Mouse (Mus musculus): Measurements from ENCODE around the gene Zfyve1. TPM values are rescaled to one million over a fixed set of nuclear protein-coding genes. Genes with fewer than 3 reads are reported as not detected.
"Not testable (repeated sequence)": the region's sequence is repeated elsewhere in the genome, so short reads cannot be mapped to it uniquely, and the experiment has no call there.

Gene Zfyve1
- polyA plus RNA-seq, 1 experiment from 2014 or later: 7.8 TPM

DNA sequence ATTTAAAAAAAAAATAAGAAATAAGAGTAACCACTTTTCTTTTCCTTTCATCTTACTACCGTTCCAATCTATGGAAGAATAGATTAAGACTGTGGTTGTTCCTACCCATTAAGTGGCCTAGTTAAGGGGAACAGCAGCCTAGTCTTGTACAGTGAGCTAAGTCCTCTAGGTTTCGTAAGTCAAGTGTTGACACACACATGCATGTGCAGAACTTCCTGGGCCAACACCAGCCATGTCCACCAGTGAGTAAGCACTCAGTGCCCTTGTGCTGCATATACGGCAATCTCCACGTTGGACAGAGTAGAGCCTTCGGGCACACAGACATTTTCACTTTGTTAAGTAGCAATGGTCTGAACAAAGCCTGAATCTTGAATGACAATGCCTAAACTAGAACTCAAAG, 20.2 kb upstream of the Zfyve1 start:
- WGBS (ENCODE audit: insufficient replicate concordance): 73% methylated on average over 5 of the region's 5 CpGs
- no peaks in the 10 kb centered on the region for H3K4me1 ChIP-seq (replicated peaks)
- H3K4me2 ChIP-seq: no peak overlapping the region
- H3K27ac ChIP-seq (replicated peaks): no peak overlapping the region
- H3K4me3 ChIP-seq (replicated peaks): no peak overlapping the region
- no peaks in the 10 kb centered on the region for H3K27me3 ChIP-seq
- H3K9me3 ChIP-seq (replicated peaks): no peaks in the 10 kb centered on the region
- H3K9ac ChIP-seq: no peak overlapping the region
- ATAC-seq (ENCODE audit: insufficient read depth): no peak
- H3K36me3 ChIP-seq (replicated peaks): no peaks in the 10 kb centered on the region

DNA sequence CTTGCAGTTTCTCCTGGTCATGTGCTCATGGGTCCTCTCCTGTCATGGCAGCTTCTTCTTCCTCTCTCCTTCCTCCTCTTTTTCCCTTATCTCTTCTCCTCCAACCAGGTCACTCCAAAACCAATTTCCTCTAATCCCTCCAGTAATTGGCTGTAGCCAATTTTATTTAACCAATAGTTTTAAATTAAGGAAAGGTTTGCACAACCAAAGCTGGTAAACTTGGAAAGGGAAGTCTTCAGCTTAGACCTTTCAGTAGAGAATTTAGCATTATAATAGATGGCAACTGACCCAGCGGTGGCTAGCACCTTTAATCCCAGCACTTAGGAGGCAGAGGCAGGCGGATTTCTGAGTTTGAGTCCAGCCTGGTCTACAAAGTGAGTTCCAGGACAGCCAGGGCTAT, 9.4 kb upstream of the Zfyve1 start:
- not testable (repeated sequence) for H3K36me3 ChIP-seq (replicated peaks)
- WGBS (ENCODE audit: insufficient replicate concordance): 68% methylated on average over 2 of the region's 2 CpGs

DNA sequence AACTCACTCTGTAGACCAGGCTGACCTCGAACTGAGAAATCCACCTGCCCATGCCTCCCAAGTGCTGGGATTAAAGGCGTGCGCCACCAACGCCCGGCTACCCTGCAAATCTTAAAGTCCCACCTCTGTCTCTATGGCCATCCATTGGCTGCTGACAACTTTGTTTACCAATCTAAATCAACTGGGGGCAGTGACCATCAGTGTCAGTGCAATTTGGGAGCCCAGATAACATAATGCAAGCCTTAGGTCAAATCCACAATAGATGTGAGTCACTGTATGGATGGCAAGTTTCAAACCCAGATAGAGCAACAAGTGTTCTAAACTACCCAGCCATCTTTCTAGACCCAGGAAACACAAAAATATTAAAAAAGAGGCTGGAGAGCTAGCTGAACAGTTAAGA, 5.3 kb upstream of the Zfyve1 start:
- no peak for ATAC-seq (ENCODE audit: insufficient read depth)
- Histone ChIP-seq H3K36me3 (replicated peaks) (no peaks in the 10 kb centered on the region), H3K4me2 (no peak overlapping the region), H3K4me3 (replicated peaks) (no peak overlapping the region), H3K9me3 (replicated peaks) (no peaks in the 10 kb centered on the region), H3K27me3 (no peaks in the 10 kb centered on the region), H3K9ac (no peak overlapping the region), H3K27ac (replicated peaks) (no peak overlapping the region), H3K4me1 (replicated peaks) (peaks cover 15% of the 10 kb centered on the region)
- 48% methylated on average over 5 of the region's 5 CpGs for WGBS (ENCODE audit: insufficient replicate concordance)

More for the DNA sequence above, 9.4 kb upstream of the Zfyve1 start:
- not testable (repeated sequence) for H3K27ac ChIP-seq (replicated peaks); ATAC-seq (ENCODE audit: insufficient read depth); H3K4me3 ChIP-seq (replicated peaks); H3K9me3 ChIP-seq (replicated peaks); H3K9ac ChIP-seq; H3K4me2 ChIP-seq; H3K27me3 ChIP-seq
- peaks cover 15% of the 10 kb centered on the region for H3K4me1 ChIP-seq (replicated peaks)

DNA sequence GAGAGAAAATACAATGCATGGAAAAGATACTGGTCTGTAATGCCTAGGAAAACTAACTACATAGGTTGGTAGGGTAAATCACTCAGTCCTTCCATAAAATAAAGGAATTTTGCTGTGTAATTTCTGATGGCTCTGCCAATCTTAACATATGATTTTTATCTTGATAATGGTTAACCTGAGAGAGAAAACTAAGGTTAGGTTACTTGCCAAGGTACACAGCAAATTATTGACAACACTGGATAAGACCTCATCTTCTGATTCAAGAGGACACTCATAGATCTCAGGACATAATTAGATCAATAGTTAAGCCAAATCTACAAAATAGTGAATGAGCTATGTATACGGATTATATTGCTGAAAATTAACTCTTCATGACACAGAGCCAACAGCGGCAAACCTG, 859 bp upstream of the Zfyve1 start:
- H3K4me2 ChIP-seq: no peak overlapping the region
- peaks cover 19% of the 10 kb centered on the region for H3K36me3 ChIP-seq (replicated peaks)
- no peak overlapping the region for H3K9ac ChIP-seq
- 72% methylated on average over 2 of the region's 2 CpGs for WGBS (ENCODE audit: insufficient replicate concordance)
- no peak overlapping the region for H3K27ac ChIP-seq (replicated peaks)
- H3K27me3 ChIP-seq: no peaks in the 10 kb centered on the region
- H3K4me3 ChIP-seq (replicated peaks): no peak overlapping the region
- no peaks in the 10 kb centered on the region for H3K9me3 ChIP-seq (replicated peaks)
- ATAC-seq (ENCODE audit: insufficient read depth): no peak
- H3K4me1 ChIP-seq (replicated peaks): peaks cover 38% of the 10 kb centered on the region

DNA sequence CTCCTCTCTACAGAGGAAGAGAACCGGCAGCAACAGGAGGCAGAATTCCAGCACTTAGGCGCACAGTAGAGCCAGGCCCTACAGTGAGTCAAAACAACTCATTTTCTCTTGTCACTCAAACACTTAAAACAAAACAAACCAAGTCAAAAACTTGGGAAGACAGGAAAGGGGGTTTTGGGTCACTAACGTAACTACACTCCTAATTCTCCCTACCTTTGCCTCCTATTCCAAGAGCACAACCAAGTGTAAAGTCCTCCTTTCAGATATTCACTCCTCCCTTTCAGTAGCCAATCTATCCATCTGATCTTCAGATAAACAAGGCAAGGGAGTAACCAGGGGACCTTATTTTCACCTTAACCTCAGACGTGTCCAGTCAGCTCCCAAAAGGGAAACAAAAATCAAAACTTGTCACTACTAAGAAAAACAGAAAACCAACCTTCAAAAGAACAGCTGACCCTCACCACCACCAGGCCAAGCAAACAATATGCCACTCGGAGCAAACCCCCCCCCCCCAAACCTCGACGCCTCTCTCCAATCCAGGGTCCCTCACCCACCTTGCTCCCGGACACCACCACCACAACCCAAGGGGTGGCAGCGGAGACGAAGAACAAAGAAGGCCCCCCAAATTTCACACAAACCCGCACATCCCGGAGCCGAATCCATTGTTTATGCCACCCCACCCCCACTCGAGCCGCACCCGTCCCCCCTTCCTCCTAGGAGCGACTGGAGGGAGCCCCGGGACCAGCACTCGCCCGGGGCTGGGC, 649 bp downstream of the Zfyve1 start:
- Histone ChIP-seq H3K36me3 (replicated peaks) (peaks cover 28% of the 10 kb centered on the region), H3K27me3 (no peaks in the 10 kb centered on the region), H3K4me1 (replicated peaks) (peaks cover 41% of the 10 kb centered on the region), H3K27ac (replicated peaks) (peak overlapping the region; percentile 93), H3K9me3 (replicated peaks) (no peaks in the 10 kb centered on the region), H3K4me2 (peak overlapping the region; percentile 86), H3K4me3 (replicated peaks) (peak overlapping the region; percentile 99), H3K9ac (peak overlapping the region; percentile 94)
- ATAC-seq (ENCODE audit: insufficient read depth): no peak
- 11% methylated on average over 20 of the region's 20 CpGs for WGBS (ENCODE audit: insufficient replicate concordance)

DNA sequence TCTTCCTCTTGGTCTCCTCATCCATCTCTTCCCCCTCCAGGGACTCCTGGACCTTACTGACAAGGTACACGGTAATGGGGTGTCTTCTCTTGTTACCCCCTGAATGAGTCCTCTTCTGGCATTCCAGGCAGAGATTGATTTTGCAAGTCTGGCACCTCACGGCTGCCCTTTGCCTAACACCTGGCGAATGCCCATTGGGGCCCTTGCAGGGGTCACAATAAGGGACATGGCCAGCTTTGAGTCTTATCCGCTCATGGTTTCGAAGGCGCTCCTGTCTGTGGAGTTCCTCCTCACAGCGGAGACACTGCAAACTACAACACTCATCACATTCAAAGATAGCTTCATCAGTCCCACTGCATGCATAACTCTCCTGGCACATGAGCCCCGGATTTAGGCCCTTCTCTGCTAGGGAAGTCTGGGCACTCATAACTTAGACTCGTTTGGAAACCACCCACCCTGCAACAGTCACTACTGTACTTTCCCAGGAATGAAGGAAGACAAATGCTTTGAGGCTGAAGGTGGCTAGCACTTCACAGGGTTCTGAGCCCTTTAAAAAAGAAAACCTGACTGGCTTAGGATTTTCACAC, 2.5 kb downstream of the Zfyve1 start:
- H3K4me2 ChIP-seq: no peak overlapping the region
- H3K27me3 ChIP-seq: no peaks in the 10 kb centered on the region
- H3K36me3 ChIP-seq (replicated peaks): peaks cover 43% of the 10 kb centered on the region
- H3K4me3 ChIP-seq (replicated peaks): no peak overlapping the region
- H3K9me3 ChIP-seq (replicated peaks): no peaks in the 10 kb centered on the region
- 0 out of 2 replicates have a peak overlapping the region, but pooled peaks have one; percentile 2 for H3K27ac ChIP-seq (replicated peaks)
- no peak for ATAC-seq (ENCODE audit: insufficient read depth)
- H3K4me1 ChIP-seq (replicated peaks): peaks cover 45% of the 10 kb centered on the region
- H3K9ac ChIP-seq: no peak overlapping the region
- WGBS (ENCODE audit: insufficient replicate concordance): 83% methylated on average over 9 of the region's 9 CpGs

DNA sequence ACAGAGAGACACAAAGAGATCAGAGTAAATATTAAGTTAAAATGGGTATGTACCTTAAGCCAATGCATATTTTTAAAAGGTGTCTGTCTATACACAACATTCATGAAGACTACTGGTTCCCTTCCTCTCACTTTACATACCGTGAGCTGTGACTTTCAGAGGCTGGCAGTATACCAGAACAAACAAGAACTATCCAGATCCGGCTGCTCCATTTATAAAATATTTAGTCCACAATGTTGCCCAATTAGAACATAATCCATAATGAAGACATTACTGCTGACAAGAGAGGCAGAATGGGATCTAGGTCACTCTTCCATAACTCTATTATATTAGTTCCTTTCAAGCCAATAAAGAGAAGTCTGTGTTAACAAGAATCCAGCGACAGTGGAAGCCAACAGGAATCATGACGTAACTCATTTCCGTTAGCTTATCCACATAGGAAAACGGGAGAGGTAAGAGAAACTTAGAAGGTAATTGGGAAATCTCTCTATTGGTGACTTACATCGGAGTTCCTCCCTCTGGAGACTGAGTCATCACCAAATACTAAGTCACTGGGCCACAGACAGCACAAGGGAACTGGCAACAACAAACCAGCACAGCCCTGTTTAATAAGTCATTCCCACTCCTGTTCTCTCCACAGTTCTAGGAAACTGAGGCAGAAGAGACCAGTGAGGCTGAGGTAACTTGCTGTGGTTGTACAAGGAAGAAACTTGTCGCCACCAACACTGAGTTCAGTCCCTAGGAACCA, 5.1 kb downstream of the Zfyve1 start:
- H3K4me1 ChIP-seq (replicated peaks): peaks cover 45% of the 10 kb centered on the region
- WGBS (ENCODE audit: insufficient replicate concordance): 78% methylated on average over 8 of the region's 8 CpGs
- peaks cover 65% of the 10 kb centered on the region for H3K36me3 ChIP-seq (replicated peaks)
- no peak overlapping the region for H3K4me3 ChIP-seq (replicated peaks)
- H3K9me3 ChIP-seq (replicated peaks): no peaks in the 10 kb centered on the region
- no peak overlapping the region for H3K9ac ChIP-seq
- no peaks in the 10 kb centered on the region for H3K27me3 ChIP-seq
- H3K27ac ChIP-seq (replicated peaks): peak overlapping the region; percentile 15; the same call in 1 of the 2 replicates
- H3K4me2 ChIP-seq: no peak overlapping the region
- ATAC-seq (ENCODE audit: insufficient read depth): no peak

DNA sequence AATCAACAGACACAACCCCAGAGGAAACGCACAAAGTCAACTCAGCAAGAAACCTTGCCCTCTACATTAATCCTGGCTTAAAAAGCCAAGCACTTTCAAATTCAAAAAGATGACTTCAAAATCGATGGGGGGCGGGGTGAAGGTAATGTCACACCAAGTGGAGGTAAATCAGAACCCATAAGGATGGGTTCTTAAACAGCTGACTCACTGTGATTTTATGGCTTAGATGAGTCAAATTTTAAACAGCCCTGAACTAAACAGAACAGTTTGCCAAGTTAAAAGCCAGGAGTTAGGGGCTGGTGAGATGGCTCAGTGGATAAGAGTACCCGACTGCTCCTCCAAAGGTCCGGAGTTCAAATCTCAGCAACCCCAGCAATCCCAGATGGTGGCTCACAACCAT, 10.4 kb downstream of the Zfyve1 start:
- ATAC-seq (ENCODE audit: insufficient read depth): no peak
- no peaks in the 10 kb centered on the region for H3K27me3 ChIP-seq
- H3K9me3 ChIP-seq (replicated peaks): no peaks in the 10 kb centered on the region
- peaks cover 12% of the 10 kb centered on the region; the same call in 1 of the 2 replicates for H3K4me1 ChIP-seq (replicated peaks)
- H3K4me2 ChIP-seq: no peak overlapping the region
- no peak overlapping the region for H3K9ac ChIP-seq
- H3K36me3 ChIP-seq (replicated peaks): peaks cover 56% of the 10 kb centered on the region
- no peak overlapping the region for H3K27ac ChIP-seq (replicated peaks)
- H3K4me3 ChIP-seq (replicated peaks): no peak overlapping the region
- WGBS (ENCODE audit: insufficient replicate concordance): 84% methylated on average over 5 of the region's 5 CpGs

DNA sequence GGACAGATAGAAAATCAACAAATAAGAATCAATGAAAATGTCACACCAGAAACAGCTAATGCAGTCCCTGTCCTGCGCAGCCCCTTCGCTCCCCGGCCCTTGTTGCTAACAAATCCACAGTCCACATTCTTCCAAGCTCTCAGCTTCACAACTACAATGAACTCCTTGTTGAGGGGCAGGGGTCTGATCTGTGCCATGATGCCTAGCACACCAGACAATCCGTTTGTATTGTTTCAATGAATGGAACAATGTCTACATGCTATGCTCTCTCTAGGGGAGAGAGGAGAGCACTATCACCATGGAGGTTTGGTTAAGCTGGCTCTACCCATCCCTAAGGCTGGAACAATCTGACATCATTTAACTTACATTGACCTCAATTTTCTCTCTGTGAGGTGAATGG, 14.3 kb downstream of the Zfyve1 start:
- ATAC-seq (ENCODE audit: insufficient read depth): no peak
- peaks cover 41% of the 10 kb centered on the region for H3K4me1 ChIP-seq (replicated peaks)
- WGBS (ENCODE audit: insufficient replicate concordance): 86% methylated on average over 4 of the region's 4 CpGs
- no peaks in the 10 kb centered on the region for H3K9me3 ChIP-seq (replicated peaks)
- no peaks in the 10 kb centered on the region for H3K27me3 ChIP-seq
- no peak overlapping the region for H3K9ac ChIP-seq
- H3K36me3 ChIP-seq (replicated peaks): peaks cover 25% of the 10 kb centered on the region
- H3K27ac ChIP-seq (replicated peaks): no peak overlapping the region; the same call in 1 of the 2 replicates
- no peak overlapping the region for H3K4me3 ChIP-seq (replicated peaks)
- no peak overlapping the region for H3K4me2 ChIP-seq

DNA sequence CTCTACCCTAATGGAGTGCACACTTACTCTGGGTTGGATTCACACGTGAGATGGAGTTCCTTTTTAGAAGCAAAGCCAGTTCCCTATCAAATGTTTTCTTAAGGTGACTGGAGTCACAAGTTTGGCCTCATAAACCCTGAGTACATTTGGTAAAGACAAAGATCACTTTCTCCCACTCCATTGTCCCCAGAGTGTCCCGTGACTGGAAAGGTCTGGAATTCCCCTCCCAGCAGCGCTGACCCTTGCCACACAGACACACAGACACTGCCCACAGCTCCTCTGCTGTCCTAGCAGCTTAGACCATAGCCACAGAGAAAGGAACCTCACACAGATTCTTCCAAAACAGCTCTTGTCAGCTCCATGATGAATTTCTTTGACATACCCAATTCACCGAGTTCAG, 14.9 kb downstream of the Zfyve1 start:
- no peak for ATAC-seq (ENCODE audit: insufficient read depth)
- H3K36me3 ChIP-seq (replicated peaks): peaks cover 21% of the 10 kb centered on the region
- no peak overlapping the region for H3K4me2 ChIP-seq
- H3K4me3 ChIP-seq (replicated peaks): no peak overlapping the region
- peak overlapping the region; percentile 52 for H3K27ac ChIP-seq (replicated peaks)
- H3K9ac ChIP-seq: no peak overlapping the region
- no peaks in the 10 kb centered on the region for H3K9me3 ChIP-seq (replicated peaks)
- H3K27me3 ChIP-seq: no peaks in the 10 kb centered on the region
- WGBS (ENCODE audit: insufficient replicate concordance): 67% methylated on average over 4 of the region's 4 CpGs
- H3K4me1 ChIP-seq (replicated peaks): peaks cover 48% of the 10 kb centered on the region

DNA sequence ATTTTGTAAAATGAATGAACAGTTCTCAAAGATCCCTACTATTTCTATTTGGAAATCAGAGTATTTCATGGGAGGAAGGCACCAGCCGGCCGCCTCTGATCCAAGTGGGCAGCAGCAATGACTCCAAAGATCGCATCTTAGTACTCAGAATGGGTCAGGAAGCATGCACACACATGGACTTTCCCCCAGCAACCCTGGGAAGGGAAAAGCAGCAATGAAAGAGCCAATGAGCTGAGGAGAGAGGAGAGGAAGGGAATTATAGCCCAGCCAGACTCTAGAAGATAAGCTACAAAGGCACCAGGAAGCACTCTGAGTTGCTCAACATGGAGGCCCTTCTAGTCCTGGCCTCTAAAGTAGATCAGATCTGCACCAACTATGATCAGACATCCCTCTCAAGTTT, 16.7 kb downstream of the Zfyve1 start:
- Histone ChIP-seq H3K9me3 (replicated peaks) (no peaks in the 10 kb centered on the region), H3K9ac (no peak overlapping the region), H3K4me3 (replicated peaks) (no peak overlapping the region), H3K4me2 (peak overlapping the region; percentile 16; the same call in 1 of the 2 replicates), H3K27me3 (no peaks in the 10 kb centered on the region), H3K4me1 (replicated peaks) (peaks cover 51% of the 10 kb centered on the region), H3K36me3 (replicated peaks) (peaks cover 28% of the 10 kb centered on the region), H3K27ac (replicated peaks) (peak overlapping the region; percentile 95)
- ATAC-seq (ENCODE audit: insufficient read depth): no peak
- WGBS (ENCODE audit: insufficient replicate concordance): 84% methylated on average over 3 of the region's 3 CpGs

Measured in liver, embryonic 15.5 days (tissue).